Mouse (Mus musculus) Muller cell, postnatal 12 days (primary cell): Measurements from ENCODE around the gene Rab3gap1.

ENCODE experiments used
- DNase-seq: peaks from one replicate; pipeline ENCODE4 v3.0.0-alpha.2; 2015; ENCODE audit errors: inconsistent ontology term

Gene Rab3gap1

DNA sequence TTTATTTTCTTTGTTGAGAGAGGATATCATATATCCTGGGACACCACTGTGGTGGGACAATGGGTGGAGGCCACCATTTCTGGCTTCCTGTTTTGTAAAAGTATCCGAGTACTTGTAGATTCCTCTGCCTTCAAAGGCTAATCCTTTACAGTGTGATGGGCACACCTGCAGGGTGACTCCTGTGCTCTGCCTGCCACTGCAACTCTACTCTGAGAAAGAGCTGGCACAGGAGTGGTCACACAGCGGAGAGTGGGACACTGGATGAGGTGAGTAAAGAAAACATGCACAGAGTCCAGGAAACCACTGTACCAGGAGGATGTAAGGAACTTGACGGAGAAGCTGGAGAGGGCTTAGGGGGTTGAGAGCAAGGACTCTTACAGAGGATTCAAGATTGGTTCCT is 113.7 kb downstream of the Rab3gap1 start:
- DNase-seq: no peak

DNA sequence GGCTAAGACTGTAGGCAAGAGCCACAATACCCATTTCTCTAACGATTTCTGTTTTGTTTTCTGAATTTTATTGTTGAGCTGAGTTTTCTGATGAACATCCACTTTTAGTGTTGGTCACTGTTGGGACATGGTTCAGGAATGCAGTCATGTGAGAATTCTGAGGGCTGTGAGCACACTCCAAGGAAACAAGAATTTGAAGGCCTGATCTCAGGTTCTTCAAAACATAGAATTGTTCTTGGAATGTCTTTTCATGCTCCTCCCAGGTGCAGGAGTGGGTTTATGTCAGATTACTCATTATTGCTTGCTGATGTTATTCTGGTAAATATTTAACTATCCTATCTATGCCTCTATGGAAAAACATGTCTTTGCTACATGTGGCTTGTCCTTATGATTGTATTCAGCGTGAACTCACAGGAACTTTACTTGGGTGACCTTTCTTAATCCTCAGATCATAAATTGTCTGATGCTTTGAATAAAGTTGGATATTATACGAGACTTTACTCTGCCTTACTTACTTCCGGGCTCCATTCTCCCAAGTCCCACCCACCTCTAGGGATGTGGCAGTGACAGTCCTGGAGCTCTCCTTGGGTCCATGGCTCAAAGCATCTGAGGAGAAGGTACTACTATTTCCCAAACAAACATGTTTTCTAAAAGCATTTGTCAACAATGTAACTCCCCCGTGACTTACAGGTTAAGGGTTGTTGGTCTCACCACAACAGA is 114.9 kb downstream of the Rab3gap1 start:
- DNase-seq: no peak

DNA sequence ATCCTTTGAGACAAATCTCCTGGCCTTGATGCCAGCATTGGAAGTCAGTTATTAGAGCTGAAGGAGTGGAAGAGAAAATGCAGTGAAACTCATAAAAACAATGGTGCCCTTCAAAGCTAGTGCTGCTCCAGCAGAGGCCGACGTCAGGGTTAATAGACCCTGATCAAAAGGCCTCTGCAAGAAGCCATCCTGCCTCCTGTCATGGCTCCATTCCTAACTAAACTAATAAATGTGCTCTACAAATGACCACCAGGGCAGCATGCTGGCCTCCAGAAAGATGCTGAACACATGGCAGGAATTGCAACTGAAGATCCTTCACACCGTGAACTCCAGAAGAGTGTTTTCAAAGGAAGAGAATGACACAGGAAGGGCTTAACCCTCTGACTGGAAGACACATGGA is 116.8 kb downstream of the Rab3gap1 start:
- peak; percentile 49 for DNase-seq

- DNase-seq: no peak
These were observed 119.7 kb downstream of the Rab3gap1 start for GRCm38 (mm10) chr1:127988246-127988645.

GRCm38 (mm10) chr1:127989387-127989786 is 120.8 kb downstream of the Rab3gap1 start:
- DNase-seq: no peak

DNA sequence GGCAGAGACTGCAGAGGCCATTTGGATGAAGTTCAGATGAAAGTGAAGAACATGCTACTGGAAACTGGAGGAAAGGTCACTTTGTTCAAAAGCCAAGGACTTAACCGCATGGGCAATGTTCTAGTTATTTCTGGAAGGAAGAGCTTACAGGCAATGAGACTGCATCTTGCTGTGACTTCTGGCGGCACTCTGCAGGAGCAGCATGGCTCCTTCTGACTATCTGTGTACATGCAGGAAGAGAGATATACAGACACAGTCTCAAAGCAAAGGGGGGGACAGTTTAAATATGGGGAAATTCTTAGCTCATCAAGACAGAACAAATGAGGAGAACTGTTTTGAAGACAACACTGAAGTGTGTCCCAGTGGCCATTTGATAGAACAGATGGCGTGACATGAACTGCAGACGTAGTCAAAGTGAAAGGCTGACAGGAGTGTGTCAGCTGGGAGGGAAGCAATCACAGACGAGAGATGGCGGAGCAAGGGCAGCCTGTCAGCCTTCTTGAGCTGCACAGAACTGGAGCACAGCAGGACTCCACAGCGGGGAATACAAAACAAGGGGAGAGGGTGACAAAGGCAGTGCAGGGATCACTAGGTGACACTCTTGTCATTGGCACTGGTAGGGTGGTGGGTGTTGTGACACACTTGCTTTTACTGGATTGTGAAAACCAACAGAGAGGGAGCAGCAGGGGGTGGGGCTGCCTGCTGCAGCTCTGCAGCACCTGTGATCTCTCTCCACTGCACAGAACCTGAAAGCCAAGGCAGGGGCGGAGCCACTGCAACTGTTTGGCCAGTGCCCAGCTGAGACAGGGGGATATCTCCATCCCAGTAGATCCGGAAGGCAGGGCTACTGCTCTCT is 121.5 kb downstream of the Rab3gap1 start:
- no peak for DNase-seq
